Mouse (Mus musculus): Measurements from ENCODE around the gene Haus2. TPM values are rescaled to one million over a fixed set of nuclear protein-coding genes. Genes with fewer than 3 reads are reported as not detected.
"Not testable (repeated sequence)": the region's sequence is repeated elsewhere in the genome, so short reads cannot be mapped to it uniquely, and the experiment has no call there.

The Haus2 gene
- total RNA-seq (2021) (10 to 100 TPM in 1 of 2 experiments, 1 to 10 TPM in 1; 9.8 to 10.2 TPM), polyA plus RNA-seq (2012; rRNA removed) (3.6 and 8.1 TPM in 2 replicates)
- long read RNA-seq, transcript Haus2-203 (6 exons, 3,154 nt): major isoform, 8 of 9 reads
- long read RNA-seq, partial matches to known transcripts: 0 of 9 reads
- long read RNA-seq, other reads (novel, unspliced or antisense): 1 of 9 reads

DNA sequence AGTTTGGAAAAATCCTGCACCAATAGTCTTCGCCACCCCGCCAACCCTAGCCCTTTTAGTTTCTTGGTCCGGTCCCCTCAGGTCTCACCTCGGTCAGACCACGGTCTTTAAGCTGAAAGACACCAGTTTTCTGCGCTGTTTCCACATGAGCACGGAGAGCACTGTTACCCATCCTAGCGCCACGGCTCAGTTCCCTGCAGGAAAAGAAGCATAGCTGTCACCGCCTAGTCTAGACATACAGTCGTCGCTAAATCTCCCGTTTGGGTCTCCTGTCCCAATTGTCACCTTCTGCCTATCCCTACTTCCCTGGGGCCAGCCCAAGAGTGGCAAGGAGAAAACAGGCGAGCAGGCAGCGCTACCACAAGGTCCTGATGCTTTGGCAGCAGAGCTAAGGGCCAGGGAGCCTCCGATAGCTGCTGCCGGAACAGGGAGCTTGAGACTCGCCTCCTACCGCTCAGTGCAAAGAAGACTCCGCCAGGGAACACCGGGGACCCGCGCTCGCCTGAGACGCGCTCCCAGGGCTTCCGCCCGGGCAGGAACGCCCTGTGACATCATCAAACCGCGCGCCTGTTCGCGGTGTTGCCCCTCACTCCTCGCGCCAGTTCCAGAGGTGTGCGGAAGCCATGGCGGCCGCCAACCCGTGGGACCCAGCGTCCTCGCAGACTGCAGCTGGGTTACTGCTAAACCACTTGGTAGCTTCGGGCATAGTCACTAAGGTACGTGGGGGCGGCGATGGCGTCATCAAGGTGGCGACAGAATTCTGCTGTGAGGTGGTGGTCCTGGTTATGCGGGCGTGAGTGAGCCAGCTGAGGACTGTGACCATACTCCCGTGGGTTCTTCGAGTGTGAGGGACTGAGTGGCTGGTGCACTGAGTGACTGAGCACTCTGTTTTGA is at the start of gene Haus2, which contains the start of gene Lrrc57:
Haus2 (plus strand) TSS at position 554 of the 894 bp plus-strand sequence.
Lrrc57 (minus strand) TSS at position 691 of the 894 bp plus-strand sequence.
- 0 out of 2 replicates have a peak, but pooled peaks have one; percentile 73 for TF ChIP-seq EP300 (IDR thresholded peaks at IDR 0.05; ENCODE audit: insufficient read depth, low read depth, low read length)
- TF ChIP-seq CTCF (IDR thresholded peaks at IDR 0.05): peak; percentile 56
- peak; percentile 90 for TF ChIP-seq POLR2A (IDR thresholded peaks at IDR 0.05; ENCODE audit: insufficient read depth, low read depth, low read length)

DNA sequence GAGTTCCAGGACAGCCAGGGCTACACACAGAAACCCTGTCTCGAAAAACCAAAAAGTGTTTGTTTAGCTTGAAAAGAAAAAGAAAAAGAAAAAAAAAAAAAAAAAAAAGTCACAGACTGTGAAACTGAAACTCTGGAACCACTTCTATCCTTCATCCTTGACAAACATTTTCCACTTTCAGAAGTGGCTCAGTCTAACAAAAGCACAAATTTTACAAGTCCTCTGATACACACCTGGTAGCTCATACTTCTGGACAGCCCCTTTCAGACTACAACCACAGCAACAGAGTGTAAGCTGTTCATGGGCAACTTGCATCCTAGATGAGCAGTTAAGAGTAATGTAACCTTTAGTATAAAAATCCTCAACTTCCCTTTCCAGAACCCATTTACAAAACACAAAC is 47.7 kb upstream of the Haus2 start:
- Histone ChIP-seq H3K4me3 (no peak overlapping the region), H3K36me3 (ENCODE audit: control insufficient read depth, insufficient read depth, low read length) (peaks cover 8% of the 10 kb centered on the region), H3K27me3 (ENCODE audit: control insufficient read depth, insufficient read depth, low read length) (no peaks in the 10 kb centered on the region), H3K79me2 (replicated peaks; ENCODE audit: control insufficient read depth, insufficient read depth, low read length) (peaks cover 7% of the 10 kb centered on the region), H3K9ac (ENCODE audit: low read depth, low read length) (no peak overlapping the region), H3K4me1 (ENCODE audit: control insufficient read depth, insufficient read depth, low read length) (peaks cover 2% of the 10 kb centered on the region), H3K27ac (no peak overlapping the region)
- 75% methylated on average over 1 of the region's 1 CpGs for WGBS
- intact Hi-C loops (cut with DNase I): loop anchor here (2.0 kb wide), 1 partner anchor 21 kb away; no protein-coding TSS in a partner anchor
- no peak for DNase-seq
- TF ChIP-seq CTCF (IDR thresholded peaks at IDR 0.05) (no peak), POLR2A (IDR thresholded peaks at IDR 0.05; ENCODE audit: insufficient read depth, low read depth, low read length) (no peak), EP300 (IDR thresholded peaks at IDR 0.05; ENCODE audit: insufficient read depth, low read depth, low read length) (no peak)

More for the DNA sequence above, at the start of gene Haus2, which contains the start of gene Lrrc57:
- Histone ChIP-seq H3K27me3 (ENCODE audit: control insufficient read depth, insufficient read depth, low read length) (no peaks in the 10 kb centered on the region), H3K9ac (ENCODE audit: low read depth, low read length) (peak within 1 kb of the TSS; percentile 76), H3K4me1 (ENCODE audit: control insufficient read depth, insufficient read depth, low read length) (no peaks in the 10 kb centered on the region), H3K4me3 (peak within 1 kb of the TSS; percentile 76), H3K36me3 (ENCODE audit: control insufficient read depth, insufficient read depth, low read length) (no peaks in the 10 kb centered on the region), H3K79me2 (replicated peaks; ENCODE audit: control insufficient read depth, insufficient read depth, low read length) (no peaks in the 10 kb centered on the region), H3K27ac (peak within 1 kb of the TSS; percentile 95)
- intact Hi-C loops (cut with DNase I): loop anchor here (1.0 to 5.0 kb wide), 4 partner anchors 17 to 127 kb away; partner anchors contain the start of gene Zfp106
- DNase-seq: peak; percentile 92 to 94
- whole genome bisulfite sequencing: under 1% methylated on average over 52 of the region's 52 CpGs

DNA sequence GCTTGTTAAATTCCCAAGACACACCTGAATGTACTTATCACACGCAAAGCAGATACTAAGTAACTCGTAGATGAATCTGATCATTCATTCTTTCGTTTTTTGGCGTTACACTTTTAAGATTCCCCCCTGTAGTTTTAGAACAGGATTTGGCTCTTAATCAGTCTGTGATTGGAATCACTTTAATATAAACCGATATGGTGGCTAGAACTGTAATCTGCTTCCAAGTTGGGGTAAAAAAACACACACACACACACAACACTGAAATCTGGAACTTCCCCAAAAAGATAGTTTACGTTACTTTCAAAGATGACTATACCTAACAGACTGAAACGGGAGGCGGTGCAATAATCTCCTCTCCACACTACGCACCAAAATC is 46.3 kb upstream of the Haus2 start:
- Histone ChIP-seq H3K36me3 (ENCODE audit: control insufficient read depth, insufficient read depth, low read length) (peaks cover 6% of the 10 kb centered on the region), H3K27ac (peak overlapping the region; percentile 93), H3K79me2 (replicated peaks; ENCODE audit: control insufficient read depth, insufficient read depth, low read length) (peaks cover 7% of the 10 kb centered on the region), H3K4me1 (ENCODE audit: control insufficient read depth, insufficient read depth, low read length) (peaks cover 2% of the 10 kb centered on the region), H3K27me3 (ENCODE audit: control insufficient read depth, insufficient read depth, low read length) (no peaks in the 10 kb centered on the region), H3K4me3 (peak overlapping the region; percentile 100), H3K9ac (ENCODE audit: low read depth, low read length) (peak overlapping the region; percentile 85)
- WGBS: 14% methylated on average over 9 of the region's 9 CpGs
- no peak for DNase-seq
- TF ChIP-seq CTCF (IDR thresholded peaks at IDR 0.05) (no peak), POLR2A (IDR thresholded peaks at IDR 0.05; ENCODE audit: insufficient read depth, low read depth, low read length) (no peak), EP300 (IDR thresholded peaks at IDR 0.05; ENCODE audit: insufficient read depth, low read depth, low read length) (no peak)
- intact Hi-C loops (cut with DNase I): loop anchor here (2.0 kb wide), 1 partner anchor 46 kb away; the partner anchor contains the start of genes Haus2 and Lrrc57

DNA sequence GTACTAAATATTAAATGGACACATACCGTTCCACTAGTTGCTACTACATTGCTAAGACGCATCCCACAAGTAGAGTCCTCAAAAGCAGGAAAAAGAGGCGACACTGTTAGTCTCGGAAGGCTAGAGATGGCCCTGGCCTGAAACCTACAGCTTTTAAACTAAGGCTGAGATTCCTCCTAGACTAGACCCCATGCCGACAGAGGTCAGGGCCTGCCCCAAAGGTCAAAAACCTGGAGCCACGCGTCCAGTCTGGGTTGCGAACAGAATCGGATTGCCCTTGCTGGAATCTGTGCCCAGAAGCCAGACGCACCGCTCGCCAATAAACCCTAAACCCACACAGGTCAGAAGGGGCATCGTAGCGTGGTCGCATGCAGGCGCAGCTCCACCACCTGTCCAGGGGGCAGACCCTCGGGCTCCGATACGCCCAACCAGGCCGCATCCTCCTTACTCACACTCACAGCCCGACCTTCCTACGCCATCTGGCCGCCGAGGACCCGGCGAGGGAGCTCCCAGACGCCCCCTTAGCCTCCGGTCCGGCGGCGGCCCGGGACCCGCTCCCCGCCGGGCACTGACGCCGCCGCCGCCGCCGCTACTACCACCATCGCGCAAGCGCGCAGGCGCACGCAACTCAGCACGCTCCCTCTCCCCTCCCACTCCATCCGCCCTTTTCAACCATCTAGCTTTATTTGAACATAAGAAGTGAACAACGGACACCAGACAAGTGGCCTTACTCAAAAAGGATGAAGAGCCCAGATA is 45.8 kb upstream of the Haus2 start, which contains the start of gene Zfp106:
Zfp106 (minus strand) TSS at position 609 of the 756 bp plus-strand sequence.
- WGBS: under 1% methylated on average over 50 of the region's 50 CpGs
- peak within 1 kb of the TSS; percentile 93 for H3K27ac ChIP-seq
- peaks cover 6% of the 10 kb centered on the region for H3K36me3 ChIP-seq (ENCODE audit: control insufficient read depth, insufficient read depth, low read length)
- peak within 1 kb of the TSS; percentile 85 for H3K9ac ChIP-seq (ENCODE audit: low read depth, low read length)
- peak within 1 kb of the TSS; percentile 100 for H3K4me3 ChIP-seq
- peaks cover 7% of the 10 kb centered on the region for H3K79me2 ChIP-seq (replicated peaks; ENCODE audit: control insufficient read depth, insufficient read depth, low read length)
- H3K4me1 ChIP-seq (ENCODE audit: control insufficient read depth, insufficient read depth, low read length): peaks cover 2% of the 10 kb centered on the region
- no peaks in the 10 kb centered on the region for H3K27me3 ChIP-seq (ENCODE audit: control insufficient read depth, insufficient read depth, low read length)
- TF ChIP-seq CTCF (IDR thresholded peaks at IDR 0.05) (no peak), POLR2A (IDR thresholded peaks at IDR 0.05; ENCODE audit: insufficient read depth, low read depth, low read length) (peak; percentile 70; the same call in 1 of the 2 replicates), EP300 (IDR thresholded peaks at IDR 0.05; ENCODE audit: insufficient read depth, low read depth, low read length) (peak; percentile 80)
- intact Hi-C loops (cut with DNase I): loop anchor here (2.0 kb wide), 1 partner anchor 45 kb away; the partner anchor contains the start of genes Haus2 and Lrrc57
- DNase-seq: peak; percentile 90 to 91

DNA sequence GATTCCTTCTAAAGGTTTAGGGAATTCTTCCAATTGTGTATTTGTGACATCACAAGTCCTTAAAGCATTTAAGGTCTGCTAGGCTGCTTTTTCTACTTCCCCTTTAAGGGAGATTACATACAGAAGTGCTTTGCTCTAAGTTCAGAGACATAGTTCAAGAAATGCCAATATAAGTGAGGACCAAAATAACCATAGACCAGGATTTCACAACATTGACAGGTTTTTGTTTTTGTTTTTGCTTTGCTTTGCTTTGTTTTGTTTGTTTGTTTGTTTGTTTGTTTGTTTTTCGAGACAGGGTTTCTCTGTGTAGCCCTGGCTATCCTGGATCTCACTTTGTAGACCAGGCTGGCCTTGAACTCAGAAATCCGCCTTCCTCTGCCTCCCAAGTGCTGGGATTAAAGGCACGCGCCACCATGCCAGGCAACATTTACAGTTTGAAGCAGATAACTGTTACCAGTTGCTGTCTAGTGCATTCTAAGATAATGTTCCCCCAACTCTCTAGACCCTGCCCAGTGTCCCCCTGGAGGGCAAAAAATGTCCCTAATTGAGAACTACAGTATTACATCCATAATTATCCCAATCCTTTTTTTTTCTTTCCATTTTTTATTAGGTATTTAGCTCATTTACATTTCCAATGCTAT is 44.5 kb upstream of the Haus2 start:
- H3K36me3 ChIP-seq (ENCODE audit: control insufficient read depth, insufficient read depth, low read length): peaks cover 10% of the 10 kb centered on the region
- not testable (repeated sequence) for H3K9ac ChIP-seq (ENCODE audit: low read depth, low read length); H3K4me3 ChIP-seq; DNase-seq; H3K27ac ChIP-seq; H3K27me3 ChIP-seq (ENCODE audit: control insufficient read depth, insufficient read depth, low read length); H3K4me1 ChIP-seq (ENCODE audit: control insufficient read depth, insufficient read depth, low read length); H3K79me2 ChIP-seq (replicated peaks; ENCODE audit: control insufficient read depth, insufficient read depth, low read length)
- WGBS: 87% methylated on average over 4 of the region's 4 CpGs
- intact Hi-C loops (cut with DNase I): loop anchor here (5.0 kb wide), 2 partner anchors 32 to 63 kb away; partner anchors contain the start of gene Stard9
